Mouse (Mus musculus) lung, postnatal 10 days (tissue): ENCODE data around the gene Gm17542.
"Not testable (repeated sequence)": the region's sequence is repeated elsewhere in the genome, so short reads cannot be mapped to it uniquely, and the experiment has no call there.

Experiments used
- DNase-seq: peaks from one replicate; pipeline ENCODE4 v3.0.0; 2021

Gm17542 gene

DNA sequence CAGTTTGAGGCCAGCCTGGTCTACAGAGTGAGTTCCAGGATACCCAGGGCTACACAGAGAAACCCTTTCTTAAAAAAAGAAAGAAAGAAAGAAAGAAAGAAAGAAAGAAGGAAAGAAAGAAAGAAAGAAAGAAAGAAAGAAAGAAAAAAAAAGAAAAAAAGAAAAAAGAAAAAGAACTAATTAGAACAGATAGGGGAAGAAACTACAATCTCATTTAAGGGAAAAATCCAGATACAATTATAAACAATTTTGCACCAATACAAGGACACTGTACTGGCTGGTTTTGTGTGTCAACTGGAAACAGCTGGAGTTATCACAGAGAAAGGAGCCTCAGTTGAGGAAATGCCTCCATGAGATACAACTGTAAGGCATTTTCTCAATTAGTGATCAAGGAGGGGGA is at the start of gene Gm17542:
Gene Gm17542, minus strand, starts transcription at position 101 of the 400 bp plus-strand sequence.
- DNase-seq = not testable (repeated sequence)

DNA sequence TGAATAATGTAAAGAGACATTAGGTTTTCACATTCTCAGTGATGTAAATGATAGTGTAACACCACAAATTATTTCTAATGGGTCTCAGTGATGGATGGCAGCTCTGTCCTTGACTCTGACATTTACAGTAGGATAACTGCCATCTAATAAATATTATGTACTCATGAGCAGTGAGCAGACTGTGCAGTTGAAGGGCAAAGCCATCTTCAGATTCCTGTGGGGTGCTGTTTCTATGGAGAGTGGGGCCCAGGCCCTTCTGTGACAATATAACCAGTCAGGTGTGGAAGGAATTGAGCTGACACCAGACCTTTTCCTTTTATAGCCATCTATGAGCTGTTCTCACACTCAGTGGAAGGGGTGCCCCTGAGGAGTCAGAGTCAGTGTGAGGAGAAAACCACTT is 21.8 kb upstream of the Gm17542 start:
- no peak for DNase-seq

DNA sequence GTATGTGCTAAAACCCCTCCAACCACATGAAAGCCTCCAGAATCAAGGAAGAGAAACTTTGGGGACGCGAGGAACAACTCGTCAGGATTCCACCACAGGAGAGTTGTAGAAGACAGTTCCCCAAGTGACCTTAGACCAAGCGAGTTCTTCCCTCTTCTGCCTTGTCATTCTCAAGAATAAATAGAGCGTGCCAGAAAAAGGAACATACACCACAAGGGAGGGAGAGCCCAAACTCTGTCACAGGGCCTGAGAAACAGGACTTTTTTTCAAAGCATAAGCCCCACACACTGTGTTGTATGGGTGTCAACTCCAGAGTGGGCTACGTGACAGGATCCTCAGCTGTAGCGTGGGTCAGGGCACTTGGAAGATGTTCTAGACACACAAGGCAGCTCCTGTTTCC is 20.1 kb upstream of the Gm17542 start:
- DNase-seq = no peak

DNA sequence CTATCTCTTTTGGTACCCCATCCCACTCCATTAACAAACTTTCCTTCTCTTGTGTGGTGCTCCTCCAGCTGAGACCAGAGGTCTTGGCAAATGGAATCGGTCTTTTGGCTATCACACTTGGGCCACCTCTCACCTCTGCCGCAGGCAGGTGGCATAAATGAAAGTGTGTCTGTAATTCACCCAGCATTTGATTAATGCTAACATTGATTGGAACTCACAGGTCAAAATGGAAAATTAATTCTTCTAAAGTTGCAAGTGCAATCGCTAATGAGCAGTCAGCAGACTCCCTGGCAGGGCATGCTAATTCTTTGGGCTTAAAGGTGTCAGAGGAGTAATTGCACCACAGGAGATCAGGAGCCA is 3.2 kb downstream of the Gm17542 start:
- DNase-seq = no peak

DNA sequence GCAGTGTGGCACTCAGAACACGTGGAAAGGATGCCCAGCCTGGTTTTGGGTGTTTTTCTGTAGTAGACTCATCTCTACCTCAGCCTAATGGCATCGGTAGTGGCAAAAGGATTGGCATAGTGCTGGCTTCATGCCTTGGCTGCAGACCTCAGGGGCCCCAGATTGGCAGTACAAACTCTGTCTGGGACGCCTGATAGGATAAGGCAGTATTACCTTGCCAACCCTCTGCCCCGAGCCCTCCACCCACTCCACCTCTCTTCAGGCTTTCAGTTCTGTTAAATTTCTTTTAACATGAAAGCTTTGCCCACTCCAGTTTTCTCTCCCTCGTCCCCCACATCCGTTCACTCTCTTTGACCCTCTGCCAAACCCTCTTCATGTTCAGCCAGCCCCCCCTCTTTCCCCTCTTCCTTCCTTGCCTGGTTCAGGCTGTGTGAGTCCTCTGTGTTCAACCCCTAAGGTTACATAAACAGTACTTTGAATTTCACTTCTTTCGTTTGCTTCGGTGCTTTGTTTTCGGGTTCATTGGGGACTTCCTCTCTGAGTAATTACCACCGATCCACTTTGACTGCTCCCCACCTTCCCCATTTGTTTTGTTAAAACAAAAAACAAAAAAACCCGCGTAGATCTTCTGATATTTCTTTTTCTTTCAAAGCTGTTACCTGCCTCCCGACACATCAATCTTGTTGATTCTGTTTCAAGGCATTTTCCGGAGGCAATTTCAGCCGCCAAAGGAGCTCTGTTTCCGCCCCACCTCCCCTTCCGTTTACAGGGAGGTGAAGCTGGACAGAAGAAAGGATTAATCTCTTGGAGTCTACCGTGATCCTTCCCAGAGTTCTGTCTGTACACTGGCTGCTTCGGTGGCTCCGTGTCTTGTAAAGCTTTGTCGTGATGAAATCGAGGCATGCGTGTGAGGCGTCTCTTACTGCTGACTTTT is 3.9 kb downstream of the Gm17542 start:
- peak; percentile 28 for DNase-seq

DNA sequence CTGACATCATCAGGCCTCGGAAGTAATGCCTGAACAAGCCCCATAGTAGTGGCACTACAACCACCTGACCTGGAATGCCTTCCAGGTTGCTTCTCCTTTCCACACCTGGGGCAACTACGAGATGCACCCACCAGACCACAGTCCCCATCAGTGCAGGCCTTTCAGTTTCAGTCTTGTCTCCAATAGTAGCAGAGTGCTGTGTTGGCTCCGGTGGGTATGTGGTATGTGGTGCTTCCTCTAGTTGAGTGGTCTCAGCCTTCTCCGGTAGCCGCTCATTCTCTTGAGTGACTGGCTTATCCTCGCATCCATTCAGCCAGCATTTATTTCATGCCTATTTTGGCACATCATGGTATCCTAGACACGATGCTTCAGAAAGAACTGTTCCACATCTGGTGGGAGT is 4.8 kb downstream of the Gm17542 start:
- no peak for DNase-seq

DNA sequence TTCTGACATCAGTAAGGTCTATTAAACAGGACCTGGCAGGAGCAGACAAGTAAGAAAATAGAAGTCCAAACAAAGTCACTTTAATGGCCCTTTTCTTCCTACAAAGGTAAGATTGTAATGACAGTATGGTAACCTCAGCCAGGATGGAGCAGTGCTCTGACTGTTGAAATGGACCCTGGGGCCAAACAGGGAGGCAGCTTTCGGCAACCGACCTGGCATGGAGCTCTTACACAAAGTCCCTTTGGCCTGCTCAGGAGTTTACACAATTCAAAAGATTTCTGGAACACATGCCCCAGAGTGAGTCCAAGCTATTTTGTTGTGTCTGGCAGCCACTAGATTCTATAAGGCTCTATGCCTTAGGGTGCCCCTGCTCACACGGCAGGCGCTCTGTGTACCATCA is 9.0 kb downstream of the Gm17542 start:
- no peak for DNase-seq

DNA sequence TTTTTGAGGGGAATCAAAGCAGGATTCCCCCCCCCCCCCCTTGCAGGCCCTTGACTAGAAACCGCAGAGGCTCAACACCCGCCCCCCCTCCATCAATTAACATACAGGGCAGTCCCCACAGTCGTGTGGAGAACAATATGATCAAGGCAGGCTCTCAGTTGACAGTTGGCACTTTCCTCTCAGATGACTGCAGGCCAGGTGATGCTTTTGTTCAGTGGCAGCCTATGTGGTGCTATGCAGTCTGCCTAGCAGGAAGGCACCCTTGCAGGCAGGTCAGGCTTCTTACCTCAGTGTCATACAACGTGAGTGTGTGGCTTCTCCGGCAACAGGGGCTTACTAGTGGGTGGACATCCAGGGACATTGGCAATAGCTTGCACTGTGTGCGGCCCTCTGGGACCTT is 17.4 kb downstream of the Gm17542 start:
- DNase-seq = no peak

DNA sequence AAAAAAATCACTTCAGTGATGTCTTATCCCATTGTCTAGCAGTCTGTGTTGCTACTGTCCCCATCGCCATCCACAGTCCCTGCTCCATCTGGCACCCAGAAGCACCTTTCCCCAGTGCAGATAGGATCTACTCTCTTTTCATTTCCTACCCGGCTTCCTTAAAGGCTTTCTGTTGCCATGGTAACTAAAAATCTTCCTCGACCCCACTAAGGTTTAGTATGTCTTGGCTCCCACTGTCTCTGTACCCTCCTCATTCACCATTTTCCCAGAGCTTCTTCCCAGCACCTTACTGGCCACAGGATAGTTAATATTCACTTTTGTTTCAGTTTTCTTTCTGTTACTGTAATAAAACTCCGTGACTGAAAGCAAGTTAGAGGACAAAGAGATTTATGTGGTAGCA is 17.9 kb downstream of the Gm17542 start:
- DNase-seq = no peak

DNA sequence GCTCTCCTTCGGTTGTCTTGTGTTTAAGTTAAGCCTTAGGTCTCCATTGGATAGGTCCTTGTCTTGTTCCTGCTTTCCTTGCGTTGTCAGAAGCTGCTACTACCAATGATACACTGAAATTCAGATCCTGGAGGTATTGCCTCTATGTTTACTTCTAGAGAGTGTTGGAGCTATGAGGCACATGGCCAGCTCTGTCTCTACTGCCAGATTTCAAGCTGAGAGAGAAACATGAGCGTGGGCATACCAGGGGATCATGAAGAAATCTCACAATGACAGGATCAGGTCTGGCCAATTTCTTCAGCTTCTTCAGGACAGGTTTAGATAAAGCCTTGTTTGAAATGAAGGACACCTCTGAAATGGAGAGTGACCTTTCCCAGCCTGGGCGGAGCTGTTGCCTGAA is 19.1 kb downstream of the Gm17542 start:
- DNase-seq = no peak

DNA sequence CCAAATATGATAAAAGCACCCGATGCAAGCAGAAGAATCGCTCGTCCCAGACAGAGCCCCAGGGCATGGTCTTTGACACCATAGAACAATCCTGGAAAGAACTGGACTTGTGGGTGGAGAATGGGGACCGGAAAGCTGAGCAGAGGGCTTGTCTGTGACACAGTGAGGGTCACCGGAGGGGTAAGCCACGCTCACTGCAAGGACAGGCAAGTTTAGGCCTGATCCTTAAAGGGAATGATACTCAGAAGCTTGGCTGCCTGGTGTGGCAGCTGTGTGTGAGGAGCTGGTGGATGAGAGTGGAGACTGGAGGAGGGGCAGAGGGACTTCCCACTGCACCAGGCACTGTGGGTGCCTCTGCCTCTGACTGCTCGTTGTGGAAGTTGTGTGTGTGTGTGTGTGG is 27.0 kb downstream of the Gm17542 start:
- no peak for DNase-seq

DNA sequence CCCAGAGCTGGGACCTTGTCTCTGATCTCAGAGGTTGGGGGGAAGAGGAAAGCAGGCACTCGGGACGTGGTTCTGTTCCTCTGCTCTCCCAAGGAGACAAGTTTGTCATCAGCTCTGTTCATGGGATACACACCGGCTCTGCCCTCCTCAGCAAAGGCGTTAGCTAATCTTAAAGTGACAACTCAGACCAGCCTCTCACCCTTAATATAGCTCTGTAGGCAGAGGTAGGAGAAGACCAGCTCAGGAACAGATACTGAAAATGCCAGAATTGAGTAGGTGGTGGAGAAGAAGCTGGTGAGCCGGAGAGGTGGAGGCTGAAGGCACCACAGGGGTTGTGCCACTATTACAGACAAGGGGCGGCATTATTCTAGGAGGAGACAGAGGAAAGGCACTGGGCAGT is 38.7 kb downstream of the Gm17542 start:
- DNase-seq = no peak

DNA sequence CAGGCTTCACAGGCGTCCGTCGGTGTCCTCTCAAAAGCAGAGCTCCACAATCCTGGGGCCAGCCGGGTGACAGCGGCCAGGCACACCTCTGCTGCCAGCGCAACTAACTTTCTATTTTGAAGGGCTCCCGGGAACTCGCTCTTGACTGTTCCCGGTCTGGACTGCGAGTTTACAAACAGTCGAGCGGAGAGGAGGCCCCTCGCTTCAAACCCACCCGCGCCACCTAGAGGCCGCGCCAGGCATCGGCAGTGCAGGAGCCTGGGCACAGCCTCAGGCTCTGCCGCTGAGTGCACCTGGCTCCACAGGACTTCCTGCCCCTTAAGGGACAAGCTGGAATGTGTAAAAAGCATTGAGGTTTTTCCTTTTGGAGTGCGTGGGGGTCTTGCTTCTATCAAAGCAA is 42.5 kb downstream of the Gm17542 start, which contains the start of gene Edar:
Gene Edar, minus strand, starts transcription at position 122 of the 400 bp plus-strand sequence.
- peak; percentile 89 for DNase-seq

DNA sequence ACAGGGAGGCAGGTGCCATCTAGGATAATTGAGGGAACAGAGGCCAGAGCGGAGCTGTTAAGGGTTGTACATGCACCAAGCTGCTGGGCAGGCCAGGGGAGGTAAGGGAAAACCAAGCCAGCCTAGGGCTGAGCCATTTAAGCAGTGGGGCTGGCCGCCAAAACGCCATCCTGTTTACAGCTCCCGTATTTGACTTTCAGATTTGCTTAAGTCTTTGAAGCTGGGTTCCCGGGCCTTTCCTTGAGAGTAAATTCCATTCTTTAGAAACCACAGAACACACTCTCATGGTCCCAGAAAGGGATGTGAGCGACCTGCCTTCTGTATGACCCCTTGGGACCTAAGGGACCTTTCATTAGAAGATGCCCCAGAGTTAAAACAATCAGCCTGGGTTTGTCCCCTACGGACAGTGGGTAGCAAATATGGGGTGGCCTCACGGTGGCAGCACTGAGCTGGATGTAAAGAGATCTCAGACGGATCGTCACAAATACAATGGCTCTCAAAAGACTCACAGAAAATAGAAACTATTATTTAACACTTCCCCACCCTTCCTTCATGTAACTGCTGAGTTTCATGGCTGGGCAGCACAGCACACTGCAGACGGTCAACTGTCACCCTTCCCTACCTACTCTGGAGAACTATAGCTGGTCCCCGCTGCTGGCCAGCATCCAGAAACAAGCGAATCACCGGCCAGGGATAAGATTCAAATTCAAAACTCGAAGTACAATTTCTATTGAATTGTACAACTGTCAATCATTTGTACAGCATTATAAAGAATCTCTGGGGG is 44.5 kb downstream of the Gm17542 start:
- DNase-seq = peak; percentile 88

DNA sequence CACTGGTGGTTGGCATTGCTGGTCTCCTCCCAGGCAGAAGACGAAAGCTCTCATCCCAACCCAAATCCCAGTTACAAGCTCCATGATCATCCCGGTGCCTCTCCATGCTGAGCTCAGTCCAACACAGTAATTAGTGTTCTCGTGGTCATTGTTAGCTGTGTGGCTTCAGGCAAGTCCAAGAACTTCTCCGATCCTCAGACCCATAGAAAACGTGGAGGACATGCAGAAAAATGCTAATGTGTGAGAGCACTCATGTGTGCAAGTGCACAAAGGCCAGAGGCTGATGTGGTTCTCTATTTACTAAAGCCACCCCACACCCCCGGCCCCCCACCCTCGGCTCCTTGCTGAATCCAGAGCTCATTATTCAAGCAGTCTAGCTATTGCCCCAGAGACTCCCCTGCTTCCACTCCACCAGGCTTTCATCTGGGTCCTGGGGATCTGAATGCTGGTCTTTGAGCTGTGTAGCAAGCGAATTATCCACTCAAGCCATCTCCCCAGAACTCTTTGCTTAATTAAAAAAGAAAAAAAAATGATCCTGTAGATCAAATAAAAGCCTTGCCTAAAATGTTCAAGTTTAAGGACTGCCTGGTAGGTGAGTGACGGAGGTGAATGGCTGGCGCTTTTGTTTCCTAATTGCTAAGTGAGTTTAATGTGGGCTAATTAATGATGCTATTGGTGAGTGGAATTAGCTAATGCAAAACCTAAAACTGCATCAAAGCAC is 45.3 kb downstream of the Gm17542 start:
- no peak for DNase-seq

DNA sequence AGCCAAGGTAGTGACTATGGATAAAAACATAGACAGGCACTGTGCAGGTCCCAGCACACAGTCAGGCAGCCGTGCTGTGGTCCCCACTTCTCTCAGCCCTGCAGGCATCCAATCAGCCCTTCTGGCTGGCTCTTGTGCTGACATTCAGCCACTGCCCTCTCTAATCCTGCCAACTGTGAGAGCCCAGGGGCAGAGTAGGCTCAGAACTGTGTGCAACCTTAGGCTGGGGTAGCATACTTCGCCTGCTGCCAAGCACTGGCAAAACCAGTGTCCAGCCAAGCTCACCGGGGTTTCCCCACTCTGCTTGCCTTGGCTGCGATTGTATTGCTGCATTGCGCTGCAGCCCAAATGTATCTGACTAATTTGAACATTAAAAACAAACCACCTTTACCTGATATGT is 54.1 kb downstream of the Gm17542 start:
- DNase-seq = no peak
